Mouse (Mus musculus) limb, embryonic 10.5 days (tissue): ENCODE results near the gene Gmeb2. TPM values are rescaled to one million over a fixed set of nuclear protein-coding genes. Genes with fewer than 3 reads are reported as not detected.

Source experiments
- DNase-seq: peaks from one replicate; pipeline ENCODE4 v3.0.0-alpha.2; 2017; ENCODE audit warnings: low spot score
- H3K27ac ChIP-seq: fragments of 300-500 bp; sonication (generic); 2 replicates; pipeline ENCODE4 v1.5.1; 2016; ENCODE audit warnings: mild to moderate bottlenecking
- H3K27me3 ChIP-seq: fragments of 300-500 bp; sonication (generic); 2 replicates; pipeline ENCODE4 v1.6.1; 2016; ENCODE audit warnings: low read depth, mild to moderate bottlenecking; ENCODE audit not compliant: poor library complexity, severe bottlenecking
- H3K36me3 ChIP-seq: fragments of 300-500 bp; sonication (generic); 2 replicates; pipeline ENCODE4 v1.6.1; 2016; ENCODE audit warnings: mild to moderate bottlenecking, moderate library complexity
- H3K4me1 ChIP-seq: fragments of 300-500 bp; sonication (generic); 2 replicates; pipeline ENCODE4 v1.6.1; 2016
- H3K4me3 ChIP-seq: fragments of 300-500 bp; sonication (generic); 2 replicates; pipeline ENCODE4 v1.5.1; 2016; ENCODE audit warnings: mild to moderate bottlenecking, moderate library complexity
- H3K9me3 ChIP-seq: fragments of 300-500 bp; sonication (generic); replicated peaks from 2 replicates; pipeline ENCODE4 v1.6.1; 2016; ENCODE audit warnings: mild to moderate bottlenecking
- WGBS: fragments of 180-500 bp; shearing (Covaris S2); methylation state at CpG from one replicate; pipeline ENCODE4 v1.1.7; 2016; 5-methylcytosine and 5-hydroxymethylcytosine counted together
- polyA plus RNA-seq: library from polyadenylated mRNA; unstranded; fragments of >200 nt; fragmentation: Nextera tagmentation; extraction: Ambion mirVana; gene quantifications from 2 replicates; pipeline ENCODE4 v1.2.1, GENCODE M21; 2016

Gmeb2 gene
- polyA plus RNA-seq, 1 experiment from 2014 or later = 23.0 TPM

DNA sequence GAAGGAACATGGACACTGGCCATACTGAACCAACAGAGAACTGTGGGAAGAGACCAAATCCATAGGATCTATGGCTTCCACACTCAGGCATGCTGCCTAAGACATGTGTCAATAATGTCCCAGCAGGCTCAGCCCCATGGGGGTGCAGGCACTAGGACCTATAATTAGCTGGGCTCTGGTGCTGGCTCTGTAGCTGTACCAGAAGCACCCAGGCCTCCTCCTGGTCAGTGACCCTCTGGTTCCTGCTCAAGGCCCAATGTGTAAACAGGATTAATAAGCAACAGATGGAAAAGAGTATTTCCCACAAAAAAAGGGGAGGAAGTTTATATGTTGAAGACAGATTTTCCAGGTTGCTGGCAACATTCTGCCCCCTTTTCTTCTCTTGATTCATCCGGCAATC is 34.6 kb downstream of the Gmeb2 start:
- Histone ChIP-seq H3K9me3 (no peaks in the 10 kb centered on the region), H3K27me3 (no peaks in the 10 kb centered on the region), H3K27ac (no peak overlapping the region), H3K4me3 (no peak overlapping the region), H3K36me3 (peaks cover 73% of the 10 kb centered on the region), H3K4me1 (no peaks in the 10 kb centered on the region)
- 92% methylated on average over 1 of the region's 1 CpGs for WGBS
- no peak for DNase-seq

DNA sequence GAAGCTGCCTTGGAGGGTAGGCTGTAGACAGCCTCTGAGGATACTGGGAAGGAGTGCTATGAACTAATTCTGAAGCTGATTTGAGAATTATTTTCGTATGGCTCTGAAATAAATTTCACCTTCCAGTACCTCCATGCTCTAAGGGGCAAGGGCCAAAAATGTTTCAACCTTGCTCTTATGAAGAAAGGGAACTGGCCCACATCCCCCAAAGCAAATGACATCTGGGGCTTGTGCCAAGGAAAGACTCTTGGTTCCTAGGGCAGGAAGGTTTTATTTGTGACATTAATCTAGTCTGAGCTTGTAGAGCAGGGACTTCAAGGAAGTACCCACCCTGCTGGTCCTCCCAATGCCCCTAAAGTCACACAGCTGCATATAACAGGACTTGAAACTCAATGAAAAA is 36.0 kb downstream of the Gmeb2 start:
- WGBS = 85% methylated on average over 1 of the region's 1 CpGs
- Histone ChIP-seq H3K27ac (no peak overlapping the region), H3K4me1 (no peaks in the 10 kb centered on the region), H3K9me3 (no peaks in the 10 kb centered on the region), H3K36me3 (peaks cover 59% of the 10 kb centered on the region), H3K27me3 (no peaks in the 10 kb centered on the region), H3K4me3 (no peak overlapping the region)
- no peak for DNase-seq

DNA sequence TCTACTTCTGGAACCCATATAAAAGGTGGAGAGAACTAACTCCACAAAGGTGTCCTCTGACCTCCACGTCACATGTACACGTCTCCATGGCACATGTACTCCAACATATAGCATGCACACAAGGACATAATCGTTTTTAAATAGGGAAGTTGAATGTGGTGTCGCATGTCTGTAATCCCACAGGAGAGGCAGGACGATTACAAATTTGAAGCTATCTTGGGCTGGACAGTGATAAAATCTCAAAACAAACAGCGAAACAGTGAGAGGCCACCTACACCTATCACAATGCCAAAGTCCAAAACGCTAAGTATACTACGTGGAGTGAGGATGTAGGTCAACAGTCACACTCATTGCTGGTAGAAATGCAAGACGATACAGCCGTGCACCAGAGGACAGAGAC is 38.6 kb downstream of the Gmeb2 start:
- Histone ChIP-seq H3K9me3 (no peaks in the 10 kb centered on the region), H3K36me3 (peaks cover 35% of the 10 kb centered on the region), H3K27me3 (no peaks in the 10 kb centered on the region), H3K4me1 (no peaks in the 10 kb centered on the region), H3K4me3 (no peak overlapping the region), H3K27ac (no peak overlapping the region)
- WGBS = 89% methylated on average over 10 of the region's 10 CpGs
- no peak for DNase-seq

DNA sequence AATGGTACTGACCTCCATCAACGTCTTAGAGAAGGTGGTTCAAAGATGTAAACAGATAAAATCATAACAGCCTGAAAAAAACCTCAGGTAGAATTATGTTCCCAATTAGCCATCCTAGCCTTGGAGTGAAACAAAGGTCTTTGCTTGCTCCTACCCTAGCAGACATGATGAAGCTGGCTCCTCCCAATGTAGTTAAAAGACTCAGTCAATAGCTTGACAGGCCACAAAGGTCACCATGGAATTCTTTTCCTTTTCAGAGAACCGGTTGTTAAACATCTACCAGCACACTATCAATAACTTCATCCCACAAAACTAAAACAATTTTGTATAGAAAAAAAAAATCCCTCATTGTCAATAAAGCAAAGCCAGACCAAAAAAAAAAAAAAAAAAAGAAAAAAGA is 42.8 kb downstream of the Gmeb2 start:
- no peak for DNase-seq
- H3K9me3 ChIP-seq = no peaks in the 10 kb centered on the region
- no peak overlapping the region for H3K27ac ChIP-seq
- H3K36me3 ChIP-seq = no peaks in the 10 kb centered on the region
- H3K27me3 ChIP-seq = no peaks in the 10 kb centered on the region
- H3K4me3 ChIP-seq = no peak overlapping the region
- peaks cover 29% of the 10 kb centered on the region for H3K4me1 ChIP-seq
- 46% methylated on average over 2 of the region's 2 CpGs for WGBS

DNA sequence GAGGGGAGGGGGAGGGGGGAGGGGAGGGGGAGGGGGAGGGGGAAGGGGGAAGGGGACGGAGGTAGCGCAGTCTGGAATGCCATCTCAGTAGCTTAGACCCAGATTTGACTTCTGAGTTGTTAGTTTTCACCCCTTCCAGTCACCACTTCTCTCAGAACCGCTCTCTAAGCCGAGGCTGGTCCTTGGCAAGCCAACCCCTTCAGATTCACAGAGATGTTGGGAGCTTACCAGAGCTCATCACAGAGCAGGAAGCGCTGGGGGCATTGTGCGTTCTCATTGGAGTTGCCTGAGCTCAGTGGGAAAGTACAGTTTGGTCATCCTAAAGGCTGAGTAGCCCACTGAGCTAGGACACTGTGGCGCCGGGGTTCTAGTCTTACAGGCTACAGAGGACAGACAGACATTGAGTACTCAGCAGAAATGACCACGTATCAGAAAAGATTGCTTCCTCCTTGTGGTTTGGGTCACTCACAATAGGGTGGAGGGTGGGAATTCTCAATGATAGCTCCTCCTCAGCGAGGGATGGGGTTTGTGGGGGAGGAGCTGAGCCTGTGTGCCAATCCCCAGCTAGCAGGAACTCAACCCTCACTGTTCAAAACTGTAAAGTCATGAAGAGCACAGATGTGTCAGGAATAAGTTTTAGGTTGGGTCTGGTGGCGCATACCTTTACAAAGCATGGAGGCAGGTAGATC is 44.0 kb downstream of the Gmeb2 start:
- Histone ChIP-seq H3K27me3 (no peaks in the 10 kb centered on the region), H3K4me3 (no peak overlapping the region), H3K36me3 (no peaks in the 10 kb centered on the region), H3K9me3 (no peaks in the 10 kb centered on the region), H3K27ac (no peak overlapping the region), H3K4me1 (peaks cover 29% of the 10 kb centered on the region)
- 32% methylated on average over 11 of the region's 11 CpGs for WGBS
- DNase-seq = no peak

DNA sequence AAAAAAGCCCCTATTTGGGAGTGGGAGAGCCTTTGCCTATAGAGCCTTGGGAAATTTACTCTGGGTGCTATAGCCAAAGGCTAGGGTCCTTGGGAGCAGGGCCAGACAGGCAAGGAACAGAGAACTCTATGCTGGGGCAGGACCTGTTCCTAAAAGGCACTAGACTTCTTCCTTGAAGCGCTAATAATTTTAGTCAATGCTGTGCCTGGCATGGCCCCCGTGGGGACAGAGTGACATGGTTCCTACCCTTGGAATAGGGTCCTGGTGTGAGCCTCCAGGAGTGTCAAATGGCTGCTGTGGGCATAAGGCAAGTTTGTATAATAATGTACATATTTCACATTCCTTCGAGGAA is 45.5 kb downstream of the Gmeb2 start:
- no peak for DNase-seq
- no peaks in the 10 kb centered on the region for H3K27me3 ChIP-seq
- H3K4me1 ChIP-seq = peaks cover 29% of the 10 kb centered on the region
- H3K36me3 ChIP-seq = 0 out of 2 replicates have a peak, but pooled peaks cover 3% of the 10 kb centered on the region
- no peak overlapping the region for H3K27ac ChIP-seq
- peak overlapping the region; percentile 58 for H3K4me3 ChIP-seq
- H3K9me3 ChIP-seq = no peaks in the 10 kb centered on the region
- 63% methylated on average over 3 of the region's 3 CpGs for WGBS

DNA sequence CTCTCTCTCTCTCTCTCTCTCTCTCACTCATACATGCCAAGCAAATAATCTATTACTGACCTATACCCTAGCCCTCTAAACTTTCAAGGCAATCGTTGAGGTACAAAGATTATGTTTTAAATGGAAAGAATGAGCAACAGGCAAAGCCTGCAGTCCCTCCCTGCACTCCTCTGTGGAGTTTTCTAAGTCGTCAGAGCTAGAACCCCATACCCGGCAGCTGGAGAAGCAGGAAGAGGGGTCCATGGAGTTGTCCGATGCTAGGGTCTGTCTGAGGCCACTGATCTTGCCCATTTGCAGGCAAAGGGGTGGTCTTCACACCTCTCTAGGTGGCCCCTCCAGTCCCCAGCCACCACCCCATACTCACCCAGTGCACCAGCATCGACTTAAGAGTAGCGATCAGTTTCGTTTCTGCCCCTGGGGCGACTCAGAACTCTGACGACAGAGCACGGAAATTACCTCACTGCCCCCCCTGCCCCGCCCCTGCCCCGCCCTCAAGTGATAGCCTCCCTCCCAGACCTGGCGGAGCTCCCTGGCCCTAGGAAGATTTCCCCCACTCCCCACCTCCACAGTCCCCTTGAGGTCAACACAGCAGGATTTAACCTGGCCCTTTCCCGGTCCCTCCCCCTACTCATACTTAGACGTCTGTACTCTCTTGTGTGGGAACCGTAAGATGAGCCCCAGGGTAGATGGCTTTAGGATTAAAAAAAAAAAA is 46.1 kb downstream of the Gmeb2 start, which contains the start of gene Helz2:
TSS of gene Helz2 (minus strand) at position 426 of the 712 bp plus-strand sequence.
- Histone ChIP-seq H3K27ac (peak within 1 kb of the TSS; percentile 73), H3K4me1 (peaks cover 29% of the 10 kb centered on the region), H3K4me3 (peak within 1 kb of the TSS; percentile 58), H3K36me3 (0 out of 2 replicates have a peak, but pooled peaks cover 3% of the 10 kb centered on the region), H3K27me3 (no peaks in the 10 kb centered on the region), H3K9me3 (no peaks in the 10 kb centered on the region)
- DNase-seq = peak; percentile 61
- WGBS = 9% methylated on average over 16 of the region's 16 CpGs

DNA sequence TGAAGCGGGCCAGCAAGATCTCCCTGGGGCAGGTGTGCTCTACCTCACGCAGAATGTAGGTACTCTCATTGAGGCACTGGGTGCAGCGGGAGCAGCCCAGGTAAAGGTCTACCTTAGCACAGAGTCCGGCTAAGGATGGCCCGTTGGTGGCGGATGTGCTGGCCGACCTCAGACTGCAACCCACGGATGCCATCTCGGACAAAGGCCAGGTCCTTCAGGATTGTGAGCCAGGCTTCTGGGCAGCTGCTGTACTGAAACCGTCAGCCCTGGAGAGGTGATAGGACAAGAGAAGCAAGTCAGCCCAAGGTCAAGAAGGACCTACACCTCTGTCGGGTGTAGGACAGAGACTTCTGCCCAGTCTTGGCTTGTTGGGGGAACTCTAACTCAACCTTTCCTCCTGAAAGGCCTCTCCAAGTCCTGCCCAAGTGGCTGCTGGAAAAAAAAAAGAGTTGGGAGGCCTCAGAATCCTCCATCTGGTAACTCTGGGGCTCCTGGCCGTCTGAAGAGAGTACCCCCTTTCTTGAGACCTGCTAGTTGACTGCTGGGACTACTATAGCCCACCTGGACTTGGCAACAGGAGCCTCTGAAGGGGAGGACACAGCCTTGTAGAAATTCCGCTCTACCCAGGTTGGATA is 46.9 kb downstream of the Gmeb2 start:
- no peaks in the 10 kb centered on the region for H3K9me3 ChIP-seq
- WGBS = 91% methylated on average over 13 of the region's 13 CpGs
- H3K27me3 ChIP-seq = no peaks in the 10 kb centered on the region
- peak overlapping the region; percentile 58; the same call in 1 of the 2 replicates for H3K4me3 ChIP-seq
- DNase-seq = no peak
- H3K4me1 ChIP-seq = peaks cover 29% of the 10 kb centered on the region
- 0 out of 2 replicates have a peak, but pooled peaks cover 6% of the 10 kb centered on the region for H3K36me3 ChIP-seq
- no peak overlapping the region for H3K27ac ChIP-seq

DNA sequence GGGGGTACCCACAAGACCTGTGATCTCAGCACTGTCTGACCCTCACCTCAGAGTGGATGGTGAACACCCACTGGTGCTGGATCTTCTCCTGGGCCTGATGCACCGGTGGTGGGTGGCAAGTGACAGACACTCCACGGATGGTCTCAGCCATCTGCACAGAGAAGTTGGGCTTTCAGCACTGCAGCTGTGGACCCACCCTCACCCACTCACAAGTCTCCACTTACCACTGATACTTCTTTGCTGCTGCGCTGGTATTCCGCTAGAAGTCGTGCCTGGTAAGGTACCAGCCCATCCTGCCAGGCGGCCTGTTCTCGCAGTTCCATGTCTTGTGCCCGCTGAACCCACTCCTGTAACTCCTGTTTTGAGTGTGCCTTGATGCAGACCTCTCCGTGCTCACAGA is 48.6 kb downstream of the Gmeb2 start:
- no peak for DNase-seq
- Histone ChIP-seq H3K9me3 (no peaks in the 10 kb centered on the region), H3K4me3 (no peak overlapping the region), H3K27ac (no peak overlapping the region), H3K27me3 (no peaks in the 10 kb centered on the region), H3K36me3 (0 out of 2 replicates have a peak, but pooled peaks cover 6% of the 10 kb centered on the region), H3K4me1 (peaks cover 29% of the 10 kb centered on the region)
- WGBS = 96% methylated on average over 9 of the region's 9 CpGs

DNA sequence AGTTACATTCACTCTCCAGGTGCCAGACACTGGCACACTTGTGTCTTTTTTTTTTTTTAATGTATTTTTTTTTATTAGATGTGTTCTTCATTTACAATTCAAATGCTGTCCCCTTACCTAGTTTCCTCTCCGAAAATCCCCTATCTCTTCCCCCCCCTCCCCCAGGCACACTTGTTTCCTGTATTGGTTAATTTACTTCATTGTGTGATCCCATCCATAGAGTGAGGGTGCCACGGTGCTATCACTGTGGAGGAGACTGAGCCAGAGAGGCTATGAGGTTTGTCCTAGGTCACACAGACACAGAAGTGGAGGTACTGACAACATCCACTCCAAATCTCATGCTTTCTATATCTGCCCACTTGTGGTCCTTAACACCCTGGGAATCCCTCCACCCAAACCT is 49.0 kb downstream of the Gmeb2 start:
- WGBS = 85% methylated on average over 2 of the region's 2 CpGs
- H3K36me3 ChIP-seq = 0 out of 2 replicates have a peak, but pooled peaks cover 6% of the 10 kb centered on the region
- no peak overlapping the region for H3K27ac ChIP-seq
- peaks cover 26% of the 10 kb centered on the region for H3K4me1 ChIP-seq
- no peak overlapping the region for H3K4me3 ChIP-seq
- H3K9me3 ChIP-seq = no peaks in the 10 kb centered on the region
- no peak for DNase-seq
- no peaks in the 10 kb centered on the region for H3K27me3 ChIP-seq

DNA sequence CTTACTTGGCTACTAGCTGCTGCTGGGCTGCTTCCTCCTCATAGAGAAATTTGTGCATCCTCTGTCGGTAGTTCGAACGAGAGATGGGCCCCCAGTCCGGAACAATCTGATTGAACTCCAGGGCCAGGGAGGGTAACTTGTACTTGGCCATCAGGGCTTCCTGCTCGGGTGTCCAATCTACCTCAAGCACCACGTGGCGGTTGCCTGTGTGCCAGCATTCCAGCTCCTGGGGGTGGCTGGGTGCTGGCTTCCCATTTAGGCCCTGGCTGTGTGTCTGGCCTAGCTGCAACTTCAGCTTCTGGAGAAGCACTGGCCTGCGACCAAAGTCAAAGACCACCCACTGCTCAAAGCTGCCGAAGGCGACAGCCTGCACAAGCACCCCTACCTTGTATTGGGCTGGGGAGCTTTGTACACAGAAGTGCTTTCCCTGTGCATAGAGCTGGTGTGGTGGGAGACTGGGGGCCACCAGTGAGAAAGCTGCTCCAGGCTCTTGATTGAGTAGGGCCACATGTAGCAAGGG is 49.7 kb downstream of the Gmeb2 start:
- 85% methylated on average over 10 of the region's 10 CpGs for WGBS

DNA sequence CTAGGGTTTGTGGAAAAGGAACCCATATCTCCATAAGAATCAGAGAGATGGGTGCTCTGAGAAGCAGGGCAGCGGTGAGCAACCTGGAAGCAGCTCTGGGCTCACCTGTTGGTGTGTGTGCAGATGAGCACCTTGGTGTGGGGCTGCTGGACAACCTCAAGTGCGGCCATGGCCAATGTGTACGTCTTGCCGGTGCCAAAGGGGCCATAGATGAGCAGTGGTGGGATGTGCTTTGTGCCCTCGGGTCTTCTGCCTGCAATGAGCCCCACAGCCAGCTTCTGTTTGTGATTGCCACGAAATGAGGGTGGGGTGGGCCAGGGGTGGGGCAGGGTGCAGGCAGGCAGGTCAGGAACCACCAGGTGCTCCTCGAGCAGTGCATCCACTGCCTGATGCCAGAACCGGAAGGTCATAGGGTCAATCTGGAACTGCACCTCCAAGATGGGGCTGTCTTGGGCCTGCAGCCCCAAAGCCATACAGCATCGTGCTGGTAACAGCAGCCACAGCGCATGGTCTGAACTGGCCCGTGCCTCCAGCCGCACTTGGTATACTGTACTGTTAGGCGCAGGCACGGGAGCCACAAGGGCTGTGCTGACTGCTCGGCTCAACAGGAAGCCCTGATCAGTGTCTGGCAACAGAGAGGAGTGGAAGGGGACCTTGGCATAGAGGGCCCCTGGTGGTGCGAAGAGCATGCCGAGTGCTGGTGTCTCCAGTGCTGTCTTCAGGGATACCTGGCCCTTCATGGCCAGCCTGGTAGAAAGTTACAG is 50.4 kb downstream of the Gmeb2 start:
- H3K4me3 ChIP-seq = no peak overlapping the region
- peaks cover 15% of the 10 kb centered on the region for H3K4me1 ChIP-seq
- WGBS = 90% methylated on average over 17 of the region's 17 CpGs
- no peaks in the 10 kb centered on the region for H3K9me3 ChIP-seq
- no peaks in the 10 kb centered on the region for H3K27me3 ChIP-seq
- no peak for DNase-seq
- H3K36me3 ChIP-seq = 0 out of 2 replicates have a peak, but pooled peaks cover 6% of the 10 kb centered on the region
- H3K27ac ChIP-seq = no peak overlapping the region

More for the DNA sequence above, 49.7 kb downstream of the Gmeb2 start:
- H3K4me1 ChIP-seq = peaks cover 20% of the 10 kb centered on the region
- no peaks in the 10 kb centered on the region for H3K27me3 ChIP-seq
- DNase-seq = no peak
- H3K4me3 ChIP-seq = no peak overlapping the region
- no peaks in the 10 kb centered on the region for H3K9me3 ChIP-seq
- 0 out of 2 replicates have a peak, but pooled peaks cover 6% of the 10 kb centered on the region for H3K36me3 ChIP-seq
- no peak overlapping the region for H3K27ac ChIP-seq
